Mouse (Mus musculus): ENCODE measurements at regions not wholly inside any gene's neighbourhood (a gene's known extent, or its start where the extent isn't known, plus 50 kb on each side); places are given as distances from the start of the nearest gene placed in this dataset.

DNA sequence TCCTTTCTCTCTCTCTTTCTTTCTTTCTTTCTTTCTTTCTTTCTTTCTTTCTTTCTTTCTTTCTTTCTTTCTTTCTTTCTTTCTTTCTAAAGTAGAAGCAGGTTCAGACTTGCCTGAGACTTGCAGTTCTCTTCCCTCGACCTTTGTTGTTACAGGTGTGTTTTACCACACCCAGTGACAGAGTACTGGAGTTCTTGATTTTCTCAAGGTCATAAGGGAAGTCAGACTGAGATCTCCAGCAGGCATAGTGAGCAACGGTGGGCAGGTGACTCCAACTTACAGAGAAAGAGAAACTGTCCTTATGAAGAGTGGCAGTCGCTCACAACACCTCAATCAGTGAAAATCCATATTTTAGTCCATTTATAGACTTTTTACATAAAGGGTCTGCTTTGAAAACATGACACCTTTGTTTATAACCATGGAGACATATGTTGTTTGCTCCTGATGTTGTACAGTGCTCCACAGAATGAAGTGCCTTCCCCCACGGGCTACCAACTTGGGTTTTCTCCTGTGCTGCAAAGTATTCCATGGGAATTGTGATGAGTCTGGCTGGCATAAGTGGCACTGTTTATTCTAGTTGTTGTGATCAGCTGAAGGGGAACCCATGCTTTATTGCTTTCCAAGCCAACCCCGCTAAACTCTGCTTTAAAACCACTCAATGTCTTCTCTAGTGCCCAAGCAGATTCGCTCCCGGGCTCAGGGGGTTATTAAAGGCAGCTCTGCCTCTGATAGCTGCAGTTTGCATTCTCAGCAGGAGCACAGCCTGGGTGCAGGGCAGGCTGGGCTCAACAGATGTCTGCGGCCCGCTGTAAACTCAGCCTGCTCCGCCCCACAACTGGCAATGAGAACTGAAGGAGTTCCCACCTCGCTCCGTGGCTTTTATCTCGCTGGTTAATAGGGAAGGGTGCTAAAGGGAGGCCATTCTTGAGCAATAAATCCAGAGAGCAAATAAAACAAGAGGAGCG lies 132.6 kb upstream of the Jade1 start:
- no peak for DNase-seq (ENCODE audit: low read depth)

DNA sequence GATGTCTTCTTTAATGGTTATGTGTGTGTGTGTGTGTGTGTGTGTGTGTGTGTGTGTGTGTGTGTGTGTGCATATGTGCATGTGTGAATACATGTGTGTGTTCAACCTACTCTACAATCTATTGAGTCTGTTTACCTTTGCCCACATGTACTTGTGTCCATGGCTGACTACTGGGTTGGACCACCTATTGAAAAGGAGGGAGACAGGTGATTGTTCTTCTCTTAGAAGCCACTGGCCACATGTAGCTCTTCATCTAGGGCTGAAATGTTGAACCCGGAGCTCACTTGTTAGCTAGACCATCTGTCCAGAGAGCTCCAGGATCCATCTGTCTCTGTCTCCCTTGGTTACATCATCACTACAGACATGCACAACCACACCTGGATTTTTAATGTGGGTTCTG lies 141.8 kb upstream of the Jade1 start:
- no peak for DNase-seq (ENCODE audit: low read depth)

DNA sequence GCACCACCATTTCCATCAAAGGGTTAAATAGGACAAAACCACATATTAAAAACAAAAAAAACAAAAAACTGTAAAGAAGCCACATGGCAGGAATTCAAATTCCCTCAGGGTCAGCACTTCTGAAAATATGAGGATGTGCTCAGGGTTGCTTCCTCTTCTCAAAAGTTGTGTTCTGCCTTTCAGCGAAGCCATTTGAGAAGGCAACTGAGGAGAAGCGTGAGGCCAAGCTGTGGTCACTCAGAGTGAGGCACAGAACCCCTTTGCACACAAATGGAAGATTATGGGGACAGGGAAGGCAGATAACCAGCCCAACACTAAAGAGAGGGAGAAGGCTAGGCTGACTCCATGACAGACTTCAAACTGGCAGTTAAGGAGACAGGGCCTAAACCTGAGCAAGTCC lies 142.8 kb upstream of the Jade1 start:
- DNase-seq (ENCODE audit: low read depth): no peak

DNA sequence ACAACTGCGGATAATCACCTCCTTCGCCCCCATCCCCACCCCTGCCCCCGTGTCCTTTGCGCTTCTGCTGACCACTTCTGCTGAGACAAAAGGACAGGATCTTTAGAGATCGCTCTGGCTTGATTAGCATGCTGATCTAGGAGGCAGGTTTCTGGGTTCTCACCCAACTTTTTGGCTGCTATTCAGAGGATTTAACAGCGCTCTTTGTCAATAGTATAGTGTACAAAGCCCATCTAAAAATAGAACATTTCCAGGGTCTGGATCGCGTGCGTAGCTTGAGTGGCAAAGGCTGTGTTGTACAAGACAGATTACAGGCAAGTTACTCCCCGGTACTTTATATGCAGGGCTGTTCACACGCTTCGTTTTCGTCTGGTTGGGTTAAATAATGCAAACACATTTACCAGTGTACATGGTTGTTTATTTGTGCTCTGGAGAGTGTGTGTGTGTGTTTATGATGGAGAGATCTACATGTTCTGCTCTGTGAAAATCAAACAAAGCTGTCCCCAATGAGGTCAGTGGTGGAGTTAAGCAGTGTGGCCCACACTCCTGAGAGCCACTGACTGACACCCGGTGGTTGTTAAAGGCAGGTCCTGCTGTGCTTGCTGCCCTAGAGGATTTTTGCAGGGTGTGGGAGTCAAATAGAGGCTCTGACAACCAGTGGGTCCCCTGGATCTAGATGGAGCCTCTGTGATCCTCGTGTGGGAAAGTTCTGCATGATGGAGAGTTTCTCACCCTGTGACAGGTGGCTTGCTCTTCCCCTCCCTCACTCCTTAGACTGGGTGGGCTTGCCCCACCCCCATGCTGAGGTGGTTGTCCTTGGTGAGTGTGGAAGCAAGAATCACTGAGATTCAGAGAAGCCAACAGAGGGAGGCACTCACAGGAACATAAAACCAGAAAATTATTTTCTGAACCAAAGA lies 146.5 kb upstream of the Jade1 start:
- no peak for DNase-seq (ENCODE audit: low read depth)

DNA sequence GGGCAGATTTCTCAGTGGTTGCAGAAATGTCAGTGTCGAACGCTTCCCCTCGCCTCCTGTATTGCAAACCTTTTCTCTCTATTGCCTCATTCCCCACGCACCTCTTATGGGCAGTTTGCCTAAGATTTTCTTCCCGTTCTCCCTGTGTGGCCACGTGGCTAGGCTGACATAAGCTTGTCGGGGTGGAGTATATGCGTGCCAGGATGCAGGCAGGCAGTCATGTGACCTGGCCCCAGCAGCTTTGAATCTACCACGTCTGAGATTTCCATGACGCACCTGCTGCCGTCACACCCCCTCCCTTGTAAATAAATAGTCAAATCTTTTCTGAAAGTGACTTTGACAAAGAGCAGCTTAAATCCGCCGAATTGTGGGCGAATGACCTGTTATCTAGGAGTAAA lies 147.1 kb upstream of the Jade1 start:
- no peak for DNase-seq (ENCODE audit: low read depth)

DNA sequence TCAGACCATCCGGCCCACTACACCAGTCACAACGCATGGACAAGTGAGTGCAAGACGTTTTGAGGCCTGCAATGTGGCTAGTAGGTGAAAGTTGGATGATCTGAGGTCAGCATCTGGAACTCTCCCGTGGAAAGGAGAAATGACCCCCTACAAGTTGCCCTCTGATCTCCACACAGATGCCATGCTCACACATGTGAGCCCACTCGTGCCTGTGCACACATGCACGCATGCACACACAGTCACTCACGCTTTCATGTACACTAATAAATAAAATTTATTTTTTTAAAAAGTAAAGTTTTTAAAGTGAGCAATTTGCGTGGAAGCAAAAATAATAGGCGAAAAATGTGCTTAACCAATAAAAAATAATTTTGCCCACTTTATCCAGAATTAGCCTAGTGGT lies 147.5 kb upstream of the Jade1 start:
- no peak for DNase-seq (ENCODE audit: low read depth)

GRCm38 (mm10) chr3:41407520-41407919 lies 148.0 kb upstream of the Jade1 start:
- DNase-seq (ENCODE audit: low read depth): no peak

GRCm38 (mm10) chr3:41401881-41402280 lies 153.7 kb upstream of the Jade1 start:
- no peak for DNase-seq (ENCODE audit: low read depth)

- DNase-seq (ENCODE audit: low read depth): no peak
These were observed 165.7 kb upstream of the Jade1 start for GRCm38 (mm10) chr3:41389868-41390267.

DNA sequence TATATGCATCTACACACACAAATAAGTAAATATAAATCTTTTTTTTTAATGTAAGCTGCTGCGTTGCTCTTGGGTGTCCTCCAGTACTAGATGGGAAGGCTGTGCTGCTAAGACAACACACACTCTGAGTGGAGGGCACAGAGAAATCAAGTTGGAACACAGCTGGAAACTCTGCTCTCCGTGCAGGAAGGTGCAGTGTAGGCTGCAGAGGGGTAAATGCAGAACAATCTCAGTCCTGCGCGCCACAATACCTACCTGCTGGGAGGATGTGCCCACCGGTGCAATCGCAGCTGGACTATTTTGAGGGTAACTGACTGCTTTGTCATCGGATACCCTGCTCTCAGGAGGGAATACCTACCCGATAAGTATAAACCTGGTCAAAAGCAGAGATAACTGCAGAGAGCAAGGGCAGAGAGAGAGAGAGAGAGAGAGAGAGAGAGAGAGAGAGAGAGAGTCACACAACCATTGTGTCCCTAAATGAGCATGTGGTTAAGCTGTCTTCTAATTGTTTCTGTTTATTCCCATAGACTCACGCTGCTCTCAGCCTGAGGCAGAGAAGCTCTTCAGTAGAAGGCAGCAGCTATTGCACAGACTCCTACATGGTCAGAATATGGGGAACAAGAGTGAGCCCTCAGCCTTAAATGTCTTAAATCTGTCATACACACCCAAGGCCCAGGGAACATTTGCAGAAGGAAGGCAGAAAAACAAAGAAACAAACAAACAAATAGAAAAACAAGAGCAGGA lies 167.9 kb upstream of the Jade1 start:
- DNase-seq (ENCODE audit: low read depth): no peak

GRCm38 (mm10) chr3:41386299-41386698 lies 169.2 kb upstream of the Jade1 start:
- DNase-seq (ENCODE audit: low read depth): no peak

DNA sequence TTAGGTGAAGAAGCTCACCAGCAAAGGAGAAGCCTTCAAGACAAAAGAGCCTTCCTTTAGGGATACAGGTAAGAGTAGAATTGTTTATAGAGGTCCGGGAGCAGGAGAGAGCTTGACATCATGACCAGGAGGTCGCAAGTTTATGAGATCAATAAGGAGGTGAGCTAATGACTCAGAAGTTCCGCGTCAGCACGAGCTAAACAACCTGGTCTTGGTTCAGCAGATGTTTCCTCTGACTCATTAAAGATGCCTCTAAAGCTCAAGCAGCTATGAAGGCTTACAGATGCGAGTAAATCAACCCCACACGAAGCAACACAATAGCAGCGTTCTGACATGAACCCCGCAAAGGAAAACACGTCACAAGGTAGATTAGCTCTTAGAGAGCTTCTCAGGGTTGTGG lies 171.1 kb upstream of the Jade1 start:
- no peak for DNase-seq (ENCODE audit: low read depth)

DNA sequence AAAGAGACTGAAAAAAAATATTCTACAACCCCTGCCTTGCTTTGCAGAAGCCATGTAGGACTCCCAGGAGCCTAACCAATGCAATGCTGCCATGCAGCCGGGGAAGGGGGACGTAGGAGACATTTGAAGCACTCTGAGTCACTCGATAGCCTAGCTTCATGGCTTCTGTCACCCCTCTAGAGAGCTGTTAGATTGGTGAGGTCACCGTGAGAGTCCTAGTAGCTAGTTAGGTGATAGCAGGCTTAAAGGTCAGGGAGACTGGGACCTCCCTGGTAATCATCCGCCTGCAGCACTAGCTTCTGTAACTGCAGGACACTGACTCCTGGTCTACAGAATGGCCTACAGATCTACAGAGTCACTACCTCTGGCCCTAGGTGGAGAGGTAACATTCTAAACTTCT lies 177.0 kb upstream of the Jade1 start:
- DNase-seq (ENCODE audit: low read depth): no peak

DNA sequence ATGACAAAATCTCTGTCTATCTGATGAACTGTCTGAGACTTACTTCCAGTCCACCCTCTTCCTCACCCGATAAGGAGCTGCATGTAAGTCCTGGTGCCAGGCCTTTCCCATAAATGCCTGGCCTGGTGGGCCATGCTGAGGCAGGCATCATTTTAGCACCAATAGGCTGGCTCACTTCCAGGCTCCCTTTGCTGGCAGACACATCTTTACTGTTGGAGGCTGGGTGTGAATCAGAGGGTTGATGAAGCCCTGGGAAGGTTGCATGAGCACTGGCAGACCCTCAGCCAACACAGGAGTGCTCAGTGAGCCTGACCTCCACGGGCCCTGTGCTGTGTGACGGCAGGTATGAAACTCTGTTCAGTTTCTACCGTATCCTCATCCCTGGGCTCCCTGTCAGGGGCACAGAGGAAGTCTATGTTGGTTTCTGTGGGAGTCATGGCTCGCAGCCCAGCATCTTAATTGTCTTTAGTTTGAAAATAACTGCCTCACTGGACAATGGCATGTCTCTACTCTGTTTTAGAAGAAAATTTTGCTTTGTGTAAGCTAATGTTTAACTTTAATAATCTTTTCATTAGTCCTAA lies 177.6 kb upstream of the Jade1 start:
- no peak for DNase-seq (ENCODE audit: low read depth)

DNA sequence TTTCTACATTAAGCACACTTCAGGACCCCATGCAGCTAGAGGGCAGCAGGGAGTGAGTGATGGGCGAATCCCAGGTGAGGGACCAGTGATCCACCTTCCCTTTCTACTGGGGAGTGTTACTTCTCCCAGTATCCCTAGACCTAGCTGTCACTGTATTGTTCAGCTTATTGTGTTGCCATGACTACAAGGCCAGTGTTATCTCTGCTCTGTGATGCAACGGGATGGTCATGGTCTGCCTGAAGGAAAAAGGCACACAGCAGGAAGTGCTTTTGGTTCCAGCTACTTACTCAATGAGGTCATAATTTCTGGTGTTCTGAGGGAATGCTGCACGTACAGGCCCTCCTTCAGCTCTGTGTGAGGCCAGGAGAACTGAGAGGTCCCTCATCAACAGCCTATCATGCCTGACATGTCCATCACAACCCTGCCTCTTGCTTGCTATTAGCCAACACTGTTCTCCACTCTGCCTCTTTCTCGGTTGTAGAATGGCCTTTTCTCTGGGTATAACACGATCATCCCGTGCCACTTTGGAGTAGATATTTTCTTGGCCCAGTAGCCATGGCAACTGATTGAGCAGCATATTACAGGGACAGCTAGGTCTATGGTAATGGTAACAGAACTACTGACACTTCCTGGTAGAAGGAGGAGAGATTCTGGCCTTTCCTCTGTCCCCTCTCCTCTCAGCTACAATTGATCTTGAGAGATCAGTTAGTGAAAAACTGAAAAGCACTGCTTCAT lies 178.5 kb upstream of the Jade1 start:
- DNase-seq (ENCODE audit: low read depth): no peak

DNA sequence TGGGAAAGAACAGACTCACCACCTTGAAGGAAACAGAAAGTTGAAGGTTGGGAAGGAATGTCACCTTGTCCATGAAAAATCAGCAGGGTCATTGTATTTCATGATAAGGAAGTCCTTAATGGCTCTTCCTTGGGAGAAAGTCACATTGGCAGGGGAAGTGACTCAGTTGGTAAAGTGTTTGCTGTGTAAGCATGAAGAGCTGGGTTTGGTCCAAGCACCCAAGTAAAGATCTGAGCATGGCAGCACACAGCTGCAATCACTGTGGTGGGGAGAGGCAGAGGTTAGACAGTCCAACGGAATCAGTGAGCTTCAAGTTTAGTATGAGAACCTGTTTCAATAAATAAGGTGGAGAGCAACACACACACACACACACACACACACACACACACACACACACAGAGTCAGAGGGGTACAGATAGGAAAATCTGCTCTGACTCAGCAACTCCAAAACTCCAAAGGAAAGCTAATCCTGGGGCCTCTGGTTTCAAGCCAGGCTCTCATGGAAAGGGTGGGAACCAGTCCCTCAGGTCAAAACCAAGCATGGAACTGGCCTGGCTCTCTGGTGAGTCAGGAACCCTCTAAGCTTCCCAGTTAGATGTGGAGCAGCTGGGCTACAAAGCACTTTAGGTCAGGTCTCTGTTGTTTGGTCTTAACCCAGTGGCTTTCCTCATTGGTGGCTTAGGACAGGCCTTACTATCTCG lies 180.2 kb upstream of the Jade1 start:
- no peak for DNase-seq (ENCODE audit: low read depth)

- DNase-seq (ENCODE audit: low read depth): no peak
These were observed 182.3 kb upstream of the Jade1 start for GRCm38 (mm10) chr3:41373198-41373597.

GRCm38 (mm10) chr3:41368351-41369101 lies 187.0 kb upstream of the Jade1 start:
- peak; percentile 93 for DNase-seq (ENCODE audit: low read depth)

- DNase-seq (ENCODE audit: low read depth): no peak
These were observed 188.8 kb upstream of the Jade1 start for GRCm38 (mm10) chr3:41366764-41367163.

GRCm38 (mm10) chr3:41366264-41366663 lies 189.3 kb upstream of the Jade1 start:
- no peak for DNase-seq (ENCODE audit: low read depth)

Data from gonadal fat pad, adult 2 months (tissue).